Mouse (Mus musculus) intestine, embryonic 16.5 days (tissue): ENCODE data around the gene Nlrc5. TPM values are rescaled to one million over a fixed set of nuclear protein-coding genes. Genes with fewer than 3 reads are reported as not detected.

ENCODE experiments used
- ATAC-seq: fragments of 200-750 bp; cut with Nextera tagmentation; 2 replicates; pipeline ENCODE4 v1.8.0; 2017; ENCODE audit warnings: moderate TSS enrichment, moderate library complexity
- H3K27ac ChIP-seq: fragments of 300-500 bp; sonication (generic); 2 replicates; pipeline ENCODE4 v1.5.1; 2014; ENCODE audit warnings: mild to moderate bottlenecking, low read length
- H3K27me3 ChIP-seq: fragments of 300-500 bp; sonication (generic); replicated peaks from 2 replicates; pipeline ENCODE4 v1.6.1; 2014; ENCODE audit warnings: low read length, control low read depth, mixed read lengths; ENCODE audit not compliant: control insufficient read depth, insufficient read depth
- H3K36me3 ChIP-seq: fragments of 300-500 bp; sonication (generic); 2 replicates; pipeline ENCODE4 v1.6.1; 2014; ENCODE audit warnings: low read length, control low read depth; ENCODE audit not compliant: control insufficient read depth, insufficient read depth
- H3K4me1 ChIP-seq: fragments of 300-500 bp; sonication (generic); 2 replicates; pipeline ENCODE4 v1.6.1; 2014; ENCODE audit warnings: low read length, control low read depth, mixed read lengths; ENCODE audit not compliant: control insufficient read depth, insufficient read depth
- H3K4me2 ChIP-seq: fragments of 300-500 bp; sonication (generic); 2 replicates; pipeline ENCODE4 v1.6.1; 2014; ENCODE audit warnings: low read depth, low read length, control low read depth
- H3K4me3 ChIP-seq: fragments of 300-500 bp; sonication (generic); 2 replicates; pipeline ENCODE4 v1.5.1; 2014; ENCODE audit warnings: mild to moderate bottlenecking, low read length
- H3K9ac ChIP-seq: fragments of 300-500 bp; sonication (generic); 2 replicates; pipeline ENCODE4 v1.6.1; 2014; ENCODE audit warnings: low read depth, low read length
- H3K9me3 ChIP-seq: fragments of 300-500 bp; sonication (generic); 2 replicates; pipeline ENCODE4 v1.6.1; 2016; ENCODE audit warnings: low read length, control low read depth; ENCODE audit not compliant: control insufficient read depth
- WGBS: fragments of 180-500 bp; shearing (Covaris S2); extraction: QIAGEN DNeasy Blood & Tissue Kit; methylation state at CpG from one replicate; pipeline ENCODE4 v1.1.7; 2014; 5-methylcytosine and 5-hydroxymethylcytosine counted together
- polyA plus RNA-seq: library from polyadenylated mRNA; unstranded; fragments of >200 nt; fragmentation: Nextera tagmentation; extraction: Ambion mirVana; gene quantifications from 2 replicates; pipeline ENCODE4 v1.2.1, GENCODE M21; 2015

Gene Nlrc5
- polyA plus RNA-seq, 1 experiment from 2014 or later, result 0.43 TPM

DNA sequence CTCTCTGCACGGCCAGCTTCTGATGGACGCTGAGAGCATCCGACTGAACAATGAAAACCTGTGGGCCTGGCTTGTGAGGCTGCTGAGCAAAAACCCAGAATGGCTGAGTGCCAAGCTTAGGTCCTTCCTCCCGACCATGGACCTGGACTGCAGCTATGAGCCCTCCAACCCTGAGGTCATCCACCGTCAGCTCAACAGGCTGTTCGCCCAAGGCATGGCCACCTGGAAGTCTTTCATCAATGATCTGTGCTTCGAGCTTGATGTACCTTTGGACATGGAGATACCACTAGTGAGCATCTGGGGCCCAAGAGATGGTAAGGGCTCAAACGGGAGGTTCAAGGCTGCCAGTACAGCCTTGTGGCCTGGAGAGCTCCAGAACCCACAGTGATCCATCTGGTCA lies 38.6 kb downstream of the Nlrc5 start:
- Histone ChIP-seq H3K4me2 (no peak overlapping the region), H3K27ac (no peak overlapping the region), H3K9me3 (no peaks in the 10 kb centered on the region), H3K4me3 (no peak overlapping the region), H3K27me3 (no peaks in the 10 kb centered on the region), H3K4me1 (no peaks in the 10 kb centered on the region), H3K36me3 (no peaks in the 10 kb centered on the region), H3K9ac (no peak overlapping the region)
- WGBS, result 89% methylated on average over 8 of the region's 8 CpGs
- ATAC-seq, result no peak

GRCm38 (mm10) chr8:94473431-94473830 lies 39.3 kb downstream of the Nlrc5 start:
- ATAC-seq, result no peak

GRCm38 (mm10) chr8:94475786-94476185 lies 41.6 kb downstream of the Nlrc5 start:
- H3K27ac ChIP-seq, result no peak overlapping the region
- H3K27me3 ChIP-seq, result no peaks in the 10 kb centered on the region
- H3K36me3 ChIP-seq, result no peaks in the 10 kb centered on the region
- H3K4me1 ChIP-seq, result no peaks in the 10 kb centered on the region
- H3K4me2 ChIP-seq, result no peak overlapping the region
- WGBS, result 68% methylated on average over 8 of the region's 8 CpGs
- H3K4me3 ChIP-seq, result no peak overlapping the region
- H3K9ac ChIP-seq, result no peak overlapping the region
- no peak for ATAC-seq
- H3K9me3 ChIP-seq, result no peaks in the 10 kb centered on the region

More at GRCm38 (mm10) chr8:94473431-94473830, 39.3 kb downstream of the Nlrc5 start:
- H3K9me3 ChIP-seq, result no peaks in the 10 kb centered on the region
- H3K4me2 ChIP-seq, result no peak overlapping the region
- H3K27me3 ChIP-seq, result no peaks in the 10 kb centered on the region
- no peak overlapping the region for H3K9ac ChIP-seq
- no peaks in the 10 kb centered on the region for H3K36me3 ChIP-seq
- H3K27ac ChIP-seq, result no peak overlapping the region
- H3K4me3 ChIP-seq, result no peak overlapping the region
- H3K4me1 ChIP-seq, result no peaks in the 10 kb centered on the region
- WGBS, result 73% methylated on average over 21 of the region's 21 CpGs

- Histone ChIP-seq H3K4me2 (no peak overlapping the region), H3K36me3 (no peaks in the 10 kb centered on the region), H3K4me1 (no peaks in the 10 kb centered on the region), H3K4me3 (no peak overlapping the region), H3K27ac (no peak overlapping the region), H3K9me3 (no peaks in the 10 kb centered on the region), H3K9ac (no peak overlapping the region), H3K27me3 (no peaks in the 10 kb centered on the region)
- ATAC-seq, result no peak
- WGBS, result 76% methylated on average over 7 of the region's 7 CpGs
Observed at GRCm38 (mm10) chr8:94476846-94477245, 42.7 kb downstream of the Nlrc5 start.

GRCm38 (mm10) chr8:94482051-94482450 lies 47.9 kb downstream of the Nlrc5 start:
- 6% methylated on average over 6 of the region's 6 CpGs for WGBS
- Histone ChIP-seq H3K27ac (no peak overlapping the region), H3K4me2 (no peak overlapping the region), H3K9me3 (no peaks in the 10 kb centered on the region), H3K4me1 (no peaks in the 10 kb centered on the region), H3K36me3 (no peaks in the 10 kb centered on the region), H3K27me3 (no peaks in the 10 kb centered on the region), H3K9ac (no peak overlapping the region), H3K4me3 (no peak overlapping the region)
- no peak for ATAC-seq

DNA sequence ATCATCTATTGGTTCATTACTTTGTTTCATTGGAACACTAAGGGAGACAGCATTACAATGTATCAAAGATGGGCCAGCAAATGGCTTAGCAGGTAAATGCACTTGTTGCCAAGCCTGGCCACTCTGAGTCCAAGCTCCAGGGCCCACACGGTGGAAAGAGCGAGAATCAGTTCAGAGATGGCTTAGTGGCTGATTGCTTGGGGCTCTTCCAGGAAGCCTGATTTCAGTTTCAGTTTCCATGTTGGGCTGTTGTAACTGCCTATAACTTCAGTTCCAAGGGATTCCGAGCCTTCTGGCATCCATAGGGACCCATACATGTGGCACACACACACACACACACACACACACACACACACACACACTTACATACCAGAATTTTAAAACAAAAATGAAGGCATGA lies 51.1 kb downstream of the Nlrc5 start:
- ATAC-seq, result no peak

GRCm38 (mm10) chr8:94485882-94486281 lies 51.7 kb downstream of the Nlrc5 start:
- Histone ChIP-seq H3K4me1 (no peaks in the 10 kb centered on the region), H3K9me3 (no peaks in the 10 kb centered on the region), H3K27me3 (no peaks in the 10 kb centered on the region), H3K9ac (no peak overlapping the region), H3K4me2 (no peak overlapping the region), H3K27ac (no peak overlapping the region), H3K4me3 (no peak overlapping the region), H3K36me3 (no peaks in the 10 kb centered on the region)
- WGBS, result 18% methylated on average over 2 of the region's 2 CpGs
- no peak for ATAC-seq

More for the DNA sequence above, 51.1 kb downstream of the Nlrc5 start:
- no peaks in the 10 kb centered on the region for H3K36me3 ChIP-seq
- H3K4me3 ChIP-seq, result no peak overlapping the region
- H3K4me2 ChIP-seq, result no peak overlapping the region
- no peaks in the 10 kb centered on the region for H3K4me1 ChIP-seq
- no peak overlapping the region for H3K9ac ChIP-seq
- WGBS, result 75% methylated on average over 3 of the region's 3 CpGs
- H3K27ac ChIP-seq, result no peak overlapping the region
- H3K9me3 ChIP-seq, result no peaks in the 10 kb centered on the region
- H3K27me3 ChIP-seq, result no peaks in the 10 kb centered on the region

GRCm38 (mm10) chr8:94488016-94488415 lies 53.9 kb downstream of the Nlrc5 start:
- Histone ChIP-seq H3K27ac (no peak overlapping the region), H3K9ac (no peak overlapping the region), H3K4me2 (no peak overlapping the region), H3K4me3 (no peak overlapping the region), H3K36me3 (no peaks in the 10 kb centered on the region), H3K4me1 (peaks cover 3% of the 10 kb centered on the region; the same call in 1 of the 2 replicates), H3K27me3 (no peaks in the 10 kb centered on the region), H3K9me3 (no peaks in the 10 kb centered on the region)
- no peak for ATAC-seq
- WGBS, result 64% methylated on average over 2 of the region's 2 CpGs

- no peak overlapping the region for H3K4me2 ChIP-seq
- 64% methylated on average over 4 of the region's 4 CpGs for WGBS
- H3K4me3 ChIP-seq, result no peak overlapping the region
- ATAC-seq, result no peak
- no peaks in the 10 kb centered on the region for H3K9me3 ChIP-seq
- no peak overlapping the region for H3K27ac ChIP-seq
- no peaks in the 10 kb centered on the region for H3K27me3 ChIP-seq
- peaks cover 3% of the 10 kb centered on the region; the same call in 1 of the 2 replicates for H3K4me1 ChIP-seq
- no peak overlapping the region for H3K9ac ChIP-seq
- H3K36me3 ChIP-seq, result no peaks in the 10 kb centered on the region
Observed at GRCm38 (mm10) chr8:94489809-94490483, 55.8 kb downstream of the Nlrc5 start.
